Mouse (Mus musculus) thymus, postnatal 4 days (tissue): ENCODE data around the gene Shld1.

Experiments
- DNase-seq: peaks from one replicate; pipeline ENCODE4 v3.0.0; 2021

Shld1 gene

DNA sequence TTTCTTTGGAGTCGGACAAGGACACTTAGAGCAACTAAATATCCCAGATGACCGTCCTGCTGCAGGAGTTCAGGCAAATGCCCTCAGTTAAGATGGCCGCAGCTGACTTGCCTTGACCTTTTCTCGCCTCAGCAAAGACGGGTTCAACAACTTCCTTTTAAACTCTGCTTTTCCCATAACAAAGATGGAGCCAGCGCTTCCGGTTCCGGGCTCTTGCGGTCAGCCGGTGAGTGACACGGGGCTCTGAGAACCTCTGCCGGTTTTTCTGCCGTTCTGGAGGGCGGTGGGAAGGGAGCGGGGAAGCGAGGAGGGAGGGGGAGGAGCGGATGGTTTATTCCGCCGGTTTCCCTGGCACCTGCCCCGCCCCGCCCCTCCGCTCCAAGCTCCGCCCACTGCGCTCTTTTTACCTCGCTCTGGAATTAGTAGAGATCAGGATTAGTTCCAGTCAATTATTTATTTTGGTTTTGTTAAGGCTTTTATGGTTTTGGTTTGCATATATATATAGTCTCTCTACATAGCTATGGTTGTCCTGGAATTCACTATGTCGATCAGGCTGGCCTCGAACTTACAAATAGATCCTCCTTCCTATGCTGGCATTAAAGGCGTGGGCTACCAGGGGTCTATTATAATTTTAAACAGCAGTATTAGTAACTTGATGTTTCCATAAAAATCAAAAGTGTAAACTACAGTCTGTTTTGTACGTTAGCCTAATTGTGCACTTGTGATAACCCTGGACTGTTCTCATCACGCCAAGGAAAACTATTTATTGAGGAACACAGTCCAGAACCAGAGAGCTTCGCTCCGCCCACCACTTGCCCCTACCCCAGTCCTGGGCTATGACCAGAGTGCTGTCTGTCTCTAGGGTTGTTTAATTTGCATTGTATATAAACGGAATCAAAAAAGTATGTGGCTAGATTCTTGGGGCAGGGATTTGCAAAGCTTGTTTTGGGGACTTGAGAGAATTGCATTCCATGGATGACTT is at the start of gene Shld1:
Gene Shld1 (plus strand): TSS at position 176 of the 982 bp plus-strand sequence.
- peak; percentile 85 for DNase-seq

DNA sequence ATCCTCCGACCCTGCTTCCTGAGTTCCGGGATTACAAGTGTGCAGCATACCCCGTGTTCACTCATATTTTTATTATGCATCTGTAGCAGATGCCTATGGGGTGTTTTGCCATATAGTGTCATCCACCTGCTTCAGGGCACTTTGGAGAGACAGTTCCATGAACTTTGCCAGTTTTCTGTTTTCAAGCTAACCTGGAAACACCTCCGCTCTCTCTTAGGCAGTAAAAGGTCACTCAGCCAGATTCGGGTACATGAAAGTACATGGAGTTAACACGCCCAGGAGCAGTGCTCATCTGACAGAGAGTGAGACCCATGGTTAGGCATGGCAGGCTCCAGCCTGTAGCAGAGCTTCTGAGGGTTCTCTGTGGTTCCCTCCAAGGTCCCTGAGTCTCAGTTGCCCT is 48.4 kb upstream of the Shld1 start:
- no peak for DNase-seq

DNA sequence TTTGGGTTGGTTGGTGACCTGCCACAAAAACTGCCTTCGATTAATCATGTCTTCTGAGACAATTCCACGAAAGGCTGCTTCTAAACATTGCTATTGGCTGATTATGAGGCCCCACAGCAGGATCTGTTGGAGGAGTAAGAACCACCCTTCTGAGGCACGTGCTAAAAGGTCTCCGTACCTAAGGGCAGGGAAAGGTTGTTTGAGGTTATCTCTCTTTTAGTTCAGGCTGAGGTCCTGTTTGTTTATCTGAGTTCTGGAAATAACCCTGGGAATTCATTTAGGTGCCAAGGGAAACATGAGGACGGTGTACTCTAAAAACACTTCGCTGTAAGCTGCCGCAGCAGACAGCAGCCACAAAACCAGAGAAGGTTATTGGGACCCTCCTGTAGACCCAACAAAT is 47.4 kb upstream of the Shld1 start:
- DNase-seq: no peak

DNA sequence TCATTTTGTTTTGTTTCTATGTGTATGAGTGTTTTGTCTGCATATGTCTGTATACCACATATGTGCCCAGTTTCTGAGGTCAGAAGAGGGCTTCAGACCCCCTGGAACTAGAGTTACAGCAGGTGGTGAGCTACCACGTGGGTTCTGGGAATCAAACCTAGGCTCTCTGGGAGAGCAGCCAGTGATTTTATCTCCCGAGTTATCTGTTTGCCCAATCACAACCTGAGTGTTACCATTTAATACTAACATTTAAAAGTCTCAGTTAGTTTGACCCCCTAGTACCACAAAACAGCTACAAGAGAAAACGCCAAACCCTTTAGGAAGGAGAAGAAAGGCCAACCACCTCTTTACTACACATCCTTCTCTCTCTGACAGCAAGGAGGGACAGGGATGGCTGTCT is 45.5 kb upstream of the Shld1 start:
- no peak for DNase-seq

DNA sequence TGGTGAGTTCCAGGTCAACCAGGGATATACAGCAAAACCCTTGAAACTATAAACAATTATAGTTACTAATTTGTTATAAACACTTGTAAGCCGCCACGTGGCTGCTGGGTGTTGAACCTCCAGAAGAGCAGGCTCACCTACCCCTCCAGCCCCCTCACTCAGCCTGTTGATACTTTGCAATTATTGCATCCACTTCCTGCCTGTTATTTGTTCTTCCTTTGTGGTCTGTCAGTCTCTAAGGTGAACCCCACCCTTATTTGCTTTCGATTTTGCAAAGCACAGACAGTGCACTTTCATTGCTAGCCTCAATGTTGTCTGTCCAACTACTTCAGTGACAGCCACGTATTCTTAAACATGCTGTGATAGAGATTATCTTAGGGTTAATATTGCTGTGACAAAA is 43.6 kb upstream of the Shld1 start:
- peak; percentile 30 for DNase-seq

DNA sequence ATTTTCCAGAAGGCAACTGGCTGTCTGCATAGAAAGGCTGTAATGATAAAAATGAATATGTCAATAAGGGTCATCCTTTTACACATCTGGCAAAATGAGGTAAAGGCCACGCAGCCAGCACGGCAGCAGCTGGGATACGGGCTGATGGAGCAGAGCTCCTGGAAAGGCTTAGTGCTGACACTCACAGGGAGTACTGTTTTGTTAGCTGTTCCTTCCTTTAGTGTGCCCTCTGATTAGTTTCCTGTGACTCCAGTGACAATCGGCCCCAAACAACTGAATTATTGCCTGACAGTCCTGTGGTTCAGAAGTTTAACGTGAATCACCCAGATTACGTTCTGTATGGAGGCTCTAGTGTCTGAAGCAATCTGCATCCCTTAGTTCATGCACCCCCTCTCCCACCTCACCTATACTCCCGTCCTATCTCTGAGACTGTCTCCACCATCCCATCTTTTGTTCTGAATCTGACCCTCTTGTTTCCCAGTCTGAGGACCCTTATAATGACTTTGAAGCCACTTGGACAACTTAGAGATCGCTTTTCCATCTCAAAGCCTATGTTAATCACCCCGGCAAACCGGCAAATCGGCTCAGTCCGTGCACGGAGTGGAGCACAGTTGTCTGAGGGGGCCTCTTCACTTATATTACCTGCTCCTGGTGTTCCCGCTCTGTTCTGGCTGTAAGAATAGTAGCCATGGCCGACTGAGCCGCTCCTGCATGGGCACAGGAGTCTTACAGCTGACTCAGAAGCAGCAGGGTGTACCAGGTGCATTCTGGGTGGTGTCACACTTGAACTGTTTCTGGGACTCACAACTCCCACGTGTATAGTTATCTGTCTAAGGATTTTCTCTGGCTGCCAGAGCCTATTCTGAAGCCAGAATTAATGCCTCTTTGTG is 39.6 kb upstream of the Shld1 start:
- no peak for DNase-seq

DNA sequence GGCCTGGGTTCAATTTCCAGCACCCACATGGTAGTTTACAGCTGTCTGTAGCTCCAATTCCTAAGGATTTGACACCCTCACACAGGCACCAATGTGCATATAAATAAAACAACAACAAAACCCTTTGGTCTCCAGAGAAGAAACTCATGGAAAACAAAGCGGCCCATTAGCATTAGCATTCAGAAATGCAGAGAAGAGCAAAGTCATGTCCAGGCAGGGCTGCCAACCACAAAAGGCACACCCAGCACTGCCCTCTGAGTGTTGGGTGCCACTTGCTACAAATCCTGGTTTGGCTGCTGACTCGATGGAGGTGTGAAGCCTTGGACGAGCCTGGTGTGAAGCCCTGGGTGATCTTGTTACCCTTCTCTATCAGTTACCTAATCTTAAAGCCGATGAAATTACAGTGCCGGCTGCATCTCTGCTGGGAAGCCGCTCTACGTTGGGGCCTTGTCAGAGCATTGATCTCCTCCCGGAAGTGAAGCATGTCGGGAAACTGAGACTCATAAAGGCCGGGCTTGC is 37.3 kb upstream of the Shld1 start:
- DNase-seq: no peak

DNA sequence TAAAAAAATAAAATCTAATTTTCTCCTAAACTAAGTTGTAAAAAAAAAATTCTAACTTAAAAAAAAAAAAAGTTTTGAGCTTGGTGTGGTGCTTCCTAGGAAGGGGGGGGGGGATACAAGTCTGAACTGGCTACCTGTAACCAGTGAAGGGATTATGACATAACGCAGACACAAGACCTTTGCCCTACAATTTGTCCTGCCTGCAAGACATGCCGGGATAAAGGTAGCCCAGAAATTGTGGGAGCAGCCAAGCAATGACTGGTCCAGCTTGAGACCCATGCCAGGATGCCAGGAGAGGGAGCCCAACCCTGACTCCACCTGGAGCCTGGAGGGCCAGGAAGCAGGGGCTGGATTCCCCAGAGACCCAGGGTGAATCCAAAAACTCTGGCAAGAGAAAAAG is 36.2 kb upstream of the Shld1 start:
- DNase-seq: no peak

DNA sequence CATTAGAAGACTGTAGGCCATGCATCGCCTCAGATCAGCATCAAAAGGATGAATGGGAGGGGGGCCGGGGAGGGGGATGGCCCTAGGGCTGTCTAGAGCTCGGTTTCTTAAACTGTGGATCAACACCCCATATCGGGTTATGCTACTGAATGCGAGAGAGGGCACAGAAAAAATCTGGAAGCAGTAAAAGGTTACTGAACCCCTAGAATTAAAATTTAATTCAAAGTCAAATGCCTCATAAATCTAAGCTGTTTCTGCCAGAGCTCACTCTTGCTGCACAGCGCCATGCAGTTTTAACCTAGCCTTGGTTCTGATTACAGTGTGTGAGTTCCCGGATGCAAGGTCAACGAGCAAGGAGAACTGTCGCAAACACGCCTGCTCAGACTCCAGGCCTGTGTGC is 34.3 kb upstream of the Shld1 start:
- no peak for DNase-seq

DNA sequence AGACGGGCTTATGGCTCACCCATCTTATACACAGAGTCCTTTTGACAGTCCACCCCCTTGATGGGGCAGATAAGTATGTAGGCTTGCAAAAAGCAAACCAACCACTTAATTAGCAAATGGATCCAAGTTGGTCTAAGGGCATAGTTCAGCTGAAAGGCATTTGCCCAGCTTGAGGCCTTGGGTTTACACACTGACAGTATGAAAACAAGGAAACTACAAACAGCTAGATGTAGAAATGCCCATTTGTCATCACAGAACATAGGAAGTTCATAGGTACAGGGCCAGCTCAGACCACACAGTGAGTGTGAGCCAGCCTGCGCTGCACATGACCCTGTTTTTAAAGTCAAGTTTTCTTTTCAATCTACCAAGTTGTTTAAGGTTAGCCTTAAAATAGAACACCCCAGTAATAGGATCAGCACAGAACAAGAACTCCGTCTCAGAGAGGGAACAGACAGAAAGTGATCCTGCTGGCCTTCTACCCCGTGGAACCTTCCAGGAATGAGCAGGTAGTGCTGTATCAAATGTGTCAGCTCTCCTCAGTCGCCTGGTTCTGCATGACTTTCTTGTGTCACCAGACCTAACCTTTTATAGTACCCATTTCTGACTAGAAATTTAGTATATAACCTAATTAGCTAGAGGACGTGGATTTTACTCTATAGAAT is 31.8 kb upstream of the Shld1 start:
- DNase-seq: no peak

DNA sequence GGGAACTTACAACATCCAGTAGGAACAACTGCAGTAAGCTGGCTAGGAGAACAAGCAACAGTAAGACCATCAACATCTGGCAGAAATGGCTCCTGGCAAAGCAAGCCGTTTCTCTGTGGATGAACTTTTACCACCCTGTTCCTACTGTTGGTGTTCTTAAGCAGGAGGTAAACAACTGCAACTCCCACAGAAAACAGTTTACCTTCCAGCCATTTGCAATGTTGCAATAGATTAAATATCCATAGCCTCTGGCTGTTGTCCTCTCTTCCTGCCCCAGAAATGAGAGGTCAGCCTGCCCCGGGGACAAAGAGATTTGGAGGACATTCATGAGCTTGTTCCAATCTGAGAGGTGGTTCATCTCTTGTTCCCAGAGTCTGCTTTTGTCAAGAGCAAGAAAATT is 29.5 kb upstream of the Shld1 start:
- no peak for DNase-seq

DNA sequence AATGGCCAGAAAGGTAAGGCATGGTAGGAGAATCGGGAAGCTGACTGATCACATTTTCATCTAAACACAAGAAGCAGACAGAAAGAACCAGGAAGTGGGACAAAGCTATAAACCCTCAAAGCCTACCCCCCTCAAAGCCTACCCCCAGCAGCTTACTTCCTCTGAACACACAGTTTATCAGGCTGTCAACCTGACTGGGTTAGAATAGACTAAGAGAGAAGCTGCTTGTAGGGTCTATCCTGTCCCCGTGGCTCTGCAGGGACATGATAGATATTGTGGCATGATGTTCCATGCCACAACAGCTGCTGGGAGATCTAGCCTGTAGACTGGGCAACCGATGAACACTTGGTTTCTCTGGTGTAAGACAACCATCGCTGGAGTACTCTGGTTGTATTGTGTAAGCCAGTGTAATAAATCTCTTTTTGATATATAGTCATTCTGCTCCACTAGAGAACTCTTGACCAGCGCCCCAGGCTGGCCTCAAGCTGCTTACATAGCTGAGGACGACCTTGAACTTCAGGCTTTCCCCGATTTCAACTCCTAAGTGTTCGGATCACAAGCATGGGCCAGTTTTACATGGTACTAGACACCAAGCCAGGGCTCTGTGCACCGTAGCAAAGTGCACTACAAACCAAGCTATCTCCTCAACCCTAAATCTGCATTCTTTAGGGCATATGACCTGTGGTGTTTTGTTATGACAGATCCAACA is 28.2 kb upstream of the Shld1 start:
- peak; percentile 12 for DNase-seq

DNA sequence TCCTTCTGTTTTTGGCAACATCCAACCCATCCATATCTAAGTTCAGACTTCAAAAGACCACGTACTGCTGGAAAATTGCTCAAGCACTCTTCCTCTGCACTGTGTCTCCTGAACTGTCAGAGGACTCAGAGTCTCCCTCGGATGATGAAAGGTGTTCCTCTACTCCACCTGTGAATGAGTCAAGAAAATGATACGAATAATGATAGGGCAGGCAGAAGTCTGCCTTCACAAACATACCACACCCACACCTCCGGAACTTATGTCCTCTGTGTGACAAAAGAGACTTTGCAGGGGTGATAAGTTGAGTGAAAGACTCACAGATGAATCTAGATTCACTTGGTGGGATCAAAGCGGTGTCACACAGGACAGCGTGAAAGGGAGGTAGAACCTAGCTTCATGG is 17.6 kb upstream of the Shld1 start:
- DNase-seq: no peak

DNA sequence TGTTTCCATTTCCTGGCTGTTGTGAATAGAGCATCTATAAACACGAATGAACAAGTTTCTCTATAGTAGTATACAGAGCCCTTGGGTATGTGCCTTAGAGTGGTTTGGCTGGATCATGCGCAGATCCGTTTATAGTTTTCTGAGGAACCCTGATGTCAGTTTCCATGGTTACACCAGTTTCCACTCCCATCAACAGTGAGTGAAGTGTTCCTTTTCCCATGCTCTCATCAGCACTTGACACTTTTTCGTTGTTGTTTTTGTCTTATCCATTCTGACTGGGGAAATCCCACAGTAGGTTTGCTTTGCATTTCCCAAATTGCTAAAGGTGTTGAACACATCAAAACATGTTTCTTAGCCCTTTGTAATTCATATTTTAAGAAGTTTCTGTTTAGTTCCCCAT is 16.4 kb upstream of the Shld1 start:
- DNase-seq: no peak

DNA sequence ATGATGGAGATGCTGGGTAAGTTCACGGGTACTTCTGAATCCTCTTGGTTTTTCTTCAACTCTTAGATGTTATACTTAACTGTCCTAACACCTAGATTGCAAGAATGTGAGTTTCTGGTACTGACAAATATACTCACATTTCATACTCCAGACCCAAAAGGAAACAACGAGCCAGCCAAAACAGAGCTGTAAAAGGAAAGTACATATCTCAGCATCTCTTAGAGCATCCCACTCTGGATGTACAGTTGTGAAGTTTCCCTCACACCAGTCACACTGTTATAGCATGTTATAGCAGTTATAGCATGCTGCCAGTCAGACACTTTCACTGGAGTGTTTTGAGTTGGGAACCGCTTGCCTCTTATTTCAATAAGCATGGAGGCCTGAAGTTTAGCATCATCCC is 14.6 kb upstream of the Shld1 start:
- DNase-seq: no peak

DNA sequence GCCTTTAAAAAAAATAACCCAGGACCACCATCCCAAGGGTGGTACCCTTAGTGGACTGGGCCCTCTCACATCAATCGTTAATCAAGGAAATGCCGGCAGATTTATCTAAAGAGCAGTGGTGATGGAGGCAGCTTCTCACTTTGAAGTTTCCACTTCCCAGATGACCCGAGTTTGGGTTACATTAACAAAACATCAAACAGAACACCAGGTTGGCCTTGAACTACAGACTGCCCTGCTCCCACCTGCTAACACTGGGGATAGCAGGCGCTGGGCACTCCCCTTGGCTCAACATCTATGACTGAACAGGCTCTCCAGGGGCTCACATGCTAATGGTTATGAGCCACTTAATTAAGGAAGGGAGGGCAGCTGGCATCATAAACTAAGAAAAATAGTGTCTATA is 10.6 kb upstream of the Shld1 start:
- DNase-seq: no peak

DNA sequence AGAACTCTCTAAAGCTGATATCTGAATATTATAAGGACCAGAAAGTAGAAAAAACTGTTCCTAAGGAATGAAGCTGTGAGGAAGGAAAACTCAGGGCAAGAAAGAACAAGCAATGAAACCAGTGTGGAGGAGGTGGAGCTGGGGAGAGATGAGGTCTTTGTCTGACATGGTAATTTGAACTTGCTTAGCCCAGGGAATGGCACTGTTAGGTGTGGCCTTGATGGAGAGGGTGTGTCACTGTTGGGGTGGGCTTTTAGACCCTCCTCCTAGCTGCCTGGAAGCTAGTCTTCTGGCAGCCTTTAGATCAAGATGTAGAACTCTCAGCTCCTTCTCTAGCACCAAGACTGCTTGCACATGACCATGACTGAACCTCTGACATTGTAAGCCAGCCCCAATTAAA is 1.7 kb upstream of the Shld1 start:
- no peak for DNase-seq

DNA sequence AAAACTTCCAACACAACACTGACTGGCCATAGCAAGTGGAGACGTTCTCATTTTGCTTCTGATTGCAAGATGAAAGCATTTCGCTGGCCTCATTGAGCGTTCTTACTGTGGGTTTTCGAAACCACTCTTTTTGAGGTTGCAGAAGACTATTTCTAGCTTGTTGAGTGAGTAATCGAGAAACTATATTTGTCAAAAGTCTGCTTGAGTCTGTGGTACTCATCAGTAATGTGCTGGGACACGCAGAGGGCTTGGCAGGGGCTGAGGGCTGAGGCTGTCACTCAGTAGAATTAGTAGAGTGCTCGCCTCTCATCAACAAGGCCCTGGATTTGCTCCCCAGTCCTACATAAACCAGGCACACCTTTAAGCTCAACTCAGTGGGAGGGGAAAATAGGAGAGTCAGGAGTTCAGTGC is 1.9 kb downstream of the Shld1 start:
- DNase-seq: no peak

DNA sequence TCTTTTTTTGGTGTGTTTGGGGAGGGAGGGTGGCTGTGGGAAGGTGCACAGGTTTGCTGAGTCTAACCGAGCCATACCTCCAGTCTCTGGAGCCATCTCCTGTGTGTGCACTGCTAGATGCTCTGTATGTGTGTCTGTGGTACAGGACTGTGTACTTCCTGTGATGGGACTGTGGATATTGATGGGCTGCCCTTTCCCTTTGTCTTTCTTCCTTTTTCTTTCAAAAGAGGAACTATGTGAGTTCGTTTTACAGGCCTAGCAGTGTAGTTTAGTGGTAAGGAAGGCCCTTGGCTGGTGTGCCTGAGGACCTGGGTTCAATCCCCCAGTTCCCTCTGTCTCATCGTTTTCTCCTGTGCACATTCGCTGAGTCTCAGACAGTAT is 2.4 kb downstream of the Shld1 start:
- no peak for DNase-seq

DNA sequence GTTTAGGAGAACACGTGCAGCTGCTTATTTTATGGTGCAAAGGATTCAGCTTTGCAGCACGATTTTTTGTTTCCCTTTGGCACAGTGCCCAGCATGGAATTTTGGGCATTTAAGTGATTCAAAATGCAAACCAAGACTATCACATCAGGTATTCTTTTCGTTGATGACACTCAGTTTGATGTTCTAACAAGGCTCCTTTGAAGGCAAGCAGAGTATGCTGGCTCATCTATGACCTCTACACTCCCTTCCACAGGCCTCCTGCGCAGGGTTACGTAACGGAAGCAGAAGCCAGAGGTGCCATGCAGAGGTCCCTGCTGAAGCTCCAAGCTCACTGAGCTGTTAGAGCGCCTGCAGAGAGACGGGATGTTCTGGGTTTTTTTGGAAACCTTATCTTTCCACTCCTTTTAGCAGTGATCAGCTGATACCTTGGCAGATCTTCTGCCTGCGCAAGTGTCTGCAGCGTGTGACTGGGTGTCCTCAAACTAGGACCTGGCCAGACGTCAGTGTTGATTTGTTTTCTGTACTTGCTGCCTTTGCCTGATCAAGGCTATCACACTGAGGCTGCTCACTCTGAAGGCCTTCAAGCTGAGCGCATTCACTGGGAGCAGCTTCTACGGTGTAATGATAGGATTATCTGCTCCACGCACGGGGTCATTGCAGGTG is 3.0 kb downstream of the Shld1 start:
- no peak for DNase-seq

DNA sequence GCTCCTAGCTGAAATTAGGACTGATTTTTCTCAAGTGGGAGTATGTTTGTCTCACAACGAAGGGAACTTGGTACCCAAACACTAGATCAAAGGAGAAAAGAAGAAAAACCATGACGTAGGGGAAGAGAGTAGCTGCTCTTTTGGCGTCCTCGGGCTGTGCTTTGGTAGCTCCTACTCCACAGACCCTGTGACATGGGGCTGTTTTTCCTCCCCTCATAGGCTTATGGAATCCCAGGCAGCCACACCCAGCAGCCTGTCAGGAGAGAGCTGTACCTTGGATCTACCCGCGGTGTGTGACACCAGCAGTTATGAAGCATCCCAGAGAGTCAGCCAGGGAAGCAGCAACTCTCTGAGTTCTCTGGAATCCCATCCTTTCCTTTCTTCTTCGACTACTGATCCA is 5.0 kb downstream of the Shld1 start:
- DNase-seq: no peak

DNA sequence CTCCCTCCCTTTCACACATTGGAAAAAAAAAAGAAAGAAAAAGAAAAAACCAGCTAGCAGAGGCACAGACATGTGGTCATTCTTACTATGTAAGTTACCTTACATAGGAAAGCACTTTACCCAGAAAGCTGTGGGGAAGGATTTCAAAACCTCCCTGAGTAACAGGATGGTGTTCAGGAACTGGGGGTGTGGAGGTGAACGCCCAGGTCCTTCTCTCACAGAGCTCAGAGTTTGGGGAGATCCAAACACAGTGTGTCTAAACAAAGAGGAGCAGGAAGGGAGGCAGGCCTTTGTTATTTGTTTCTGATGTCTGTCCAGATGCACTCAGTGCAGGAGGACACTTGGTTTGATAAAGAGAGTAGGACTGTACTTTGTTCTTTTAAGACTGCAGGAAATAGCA is 5.6 kb downstream of the Shld1 start:
- no peak for DNase-seq
